Mouse (Mus musculus): ENCODE data around the gene Hist1h3a. TPM values are rescaled to one million over a fixed set of nuclear protein-coding genes. Genes with fewer than 3 reads are reported as not detected.
"Not testable (repeated sequence)": the region's sequence is repeated elsewhere in the genome, so short reads cannot be mapped to it uniquely, and the experiment has no call there.

The Hist1h3a gene
- polyA plus RNA-seq (2015; fragmentation: Nextera tagmentation; extraction: Ambion mirVana): 1.9 and 3.5 TPM in 2 replicates

DNA sequence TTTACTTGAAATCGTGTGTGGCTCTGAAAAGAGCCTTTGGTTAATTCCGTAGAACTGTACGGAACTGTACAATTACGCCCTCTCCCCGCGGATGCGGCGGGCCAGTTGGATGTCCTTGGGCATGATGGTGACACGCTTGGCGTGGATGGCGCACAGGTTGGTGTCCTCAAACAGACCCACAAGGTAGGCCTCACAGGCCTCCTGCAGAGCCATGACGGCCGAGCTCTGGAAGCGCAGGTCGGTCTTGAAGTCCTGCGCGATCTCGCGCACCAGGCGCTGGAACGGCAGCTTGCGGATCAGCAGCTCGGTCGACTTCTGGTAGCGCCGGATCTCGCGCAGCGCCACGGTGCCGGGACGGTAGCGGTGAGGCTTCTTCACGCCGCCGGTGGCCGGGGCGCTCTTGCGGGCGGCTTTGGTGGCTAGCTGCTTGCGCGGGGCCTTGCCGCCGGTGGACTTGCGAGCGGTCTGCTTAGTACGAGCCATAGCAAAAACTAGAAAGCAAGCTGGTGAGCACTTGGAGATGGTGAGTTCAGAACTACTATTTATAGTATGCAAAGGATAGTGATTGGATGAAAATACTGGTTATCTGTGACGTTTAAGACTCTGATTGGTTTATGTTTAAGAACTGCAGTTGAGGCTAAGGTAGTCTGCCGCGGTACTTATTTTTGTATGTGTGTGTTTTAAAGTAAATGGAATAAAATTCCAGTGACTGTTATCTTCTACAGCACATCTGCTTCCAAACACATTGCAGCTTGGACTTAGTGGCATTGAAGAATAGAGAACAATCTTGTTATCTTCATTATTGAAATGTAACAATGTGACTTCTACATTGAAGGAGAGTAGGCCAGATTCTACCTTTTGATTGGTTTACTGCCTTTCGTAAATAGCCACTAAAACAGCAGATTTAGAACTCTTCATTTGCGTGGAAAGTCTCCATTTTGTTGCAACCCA lies at the start of gene Hist1h3a:
Gene Hist1h3a, minus strand, starts transcription at position 516 of the 951 bp plus-strand sequence.
- peak within 1 kb of the TSS; percentile 96 for H3K27ac ChIP-seq (replicated peaks)
- H3K36me3 ChIP-seq; H3K27me3 ChIP-seq (replicated peaks); H3K9me3 ChIP-seq: not testable (repeated sequence)
- H3K9ac ChIP-seq: peak within 1 kb of the TSS; percentile 88
- H3K4me1 ChIP-seq: peaks cover 37% of the 10 kb centered on the region
- 1% methylated on average over 33 of the region's 52 CpGs for WGBS
- H3K4me2 ChIP-seq: peak within 1 kb of the TSS; percentile 79
- ATAC-seq (ENCODE audit: extremely low read depth, insufficient number of reproducible peaks, low FRiP score, low TSS enrichment): peak; percentile 37; the same call in 1 of the 2 replicates
- peak within 1 kb of the TSS; percentile 67 for H3K4me3 ChIP-seq

DNA sequence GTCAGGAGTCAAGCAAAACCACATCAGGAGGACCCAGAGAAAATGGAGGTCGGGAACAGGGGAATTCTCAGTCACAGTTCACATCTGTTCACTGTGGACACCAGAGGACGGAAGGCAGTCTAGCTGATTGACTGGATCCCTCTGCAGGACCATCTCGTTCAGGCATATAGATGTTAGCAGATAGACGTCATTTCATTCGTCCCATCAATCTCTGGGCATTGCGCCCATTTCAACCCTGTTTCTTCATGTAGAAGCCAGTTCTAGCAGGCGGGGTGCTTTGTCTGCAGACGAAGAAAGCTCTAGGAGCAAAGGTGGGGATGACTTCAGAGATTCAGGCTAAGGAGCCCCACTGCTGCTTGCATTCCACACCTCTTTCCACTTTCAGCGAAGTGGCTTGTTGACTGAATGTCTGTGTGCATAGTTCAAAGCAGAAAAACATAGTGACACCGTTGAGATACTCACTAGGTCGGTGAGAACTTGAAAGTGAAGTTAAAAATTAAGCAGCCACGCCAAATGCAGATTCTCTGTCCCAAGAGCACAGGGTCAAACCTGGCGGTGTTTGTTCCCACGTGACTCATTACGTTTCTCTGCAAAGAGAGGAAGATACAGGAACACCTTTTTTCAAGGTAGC lies 44.4 kb upstream of the Hist1h3a start, which contains the start of gene Slc17a2:
Gene Slc17a2, plus strand, starts transcription at position 572 of the 631 bp plus-strand sequence.
- Histone ChIP-seq H3K9me3 (no peaks in the 10 kb centered on the region), H3K27ac (replicated peaks) (no peak within 1 kb of the TSS), H3K9ac (no peak within 1 kb of the TSS), H3K27me3 (replicated peaks) (no peaks in the 10 kb centered on the region), H3K36me3 (no peaks in the 10 kb centered on the region), H3K4me1 (peaks cover 5% of the 10 kb centered on the region; the same call in 1 of the 2 replicates), H3K4me3 (no peak within 1 kb of the TSS), H3K4me2 (no peak within 1 kb of the TSS)
- WGBS: 71% methylated on average over 15 of the region's 15 CpGs
- no peak for ATAC-seq (ENCODE audit: extremely low read depth, insufficient number of reproducible peaks, low FRiP score, low TSS enrichment)

DNA sequence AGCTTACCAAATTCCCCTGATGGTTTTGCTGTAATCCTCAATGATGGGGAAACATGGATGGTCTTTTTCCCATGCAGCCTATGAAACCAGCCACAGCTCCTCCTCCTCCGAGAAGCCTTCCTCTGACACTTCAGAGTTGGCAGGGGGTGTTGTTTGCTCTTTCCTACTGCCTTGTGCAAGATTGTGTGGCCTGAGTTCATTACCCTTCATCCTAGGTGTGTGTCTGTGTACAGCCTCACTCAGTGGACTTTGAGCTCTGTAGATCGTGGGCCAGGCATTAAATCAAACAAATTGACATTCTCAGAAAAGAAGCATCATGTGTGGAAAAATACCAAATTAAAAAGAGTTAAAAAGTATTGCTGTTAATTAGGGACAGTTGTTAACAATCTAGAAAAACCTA lies 42.3 kb upstream of the Hist1h3a start:
- ATAC-seq (ENCODE audit: extremely low read depth, insufficient number of reproducible peaks, low FRiP score, low TSS enrichment): no peak
- no peak overlapping the region for H3K9ac ChIP-seq
- no peaks in the 10 kb centered on the region for H3K36me3 ChIP-seq
- H3K9me3 ChIP-seq: no peaks in the 10 kb centered on the region
- peaks cover 5% of the 10 kb centered on the region; the same call in 1 of the 2 replicates for H3K4me1 ChIP-seq
- WGBS: 75% methylated on average over 2 of the region's 2 CpGs
- no peaks in the 10 kb centered on the region for H3K27me3 ChIP-seq (replicated peaks)
- no peak overlapping the region for H3K4me2 ChIP-seq
- H3K27ac ChIP-seq (replicated peaks): no peak overlapping the region
- no peak overlapping the region for H3K4me3 ChIP-seq

DNA sequence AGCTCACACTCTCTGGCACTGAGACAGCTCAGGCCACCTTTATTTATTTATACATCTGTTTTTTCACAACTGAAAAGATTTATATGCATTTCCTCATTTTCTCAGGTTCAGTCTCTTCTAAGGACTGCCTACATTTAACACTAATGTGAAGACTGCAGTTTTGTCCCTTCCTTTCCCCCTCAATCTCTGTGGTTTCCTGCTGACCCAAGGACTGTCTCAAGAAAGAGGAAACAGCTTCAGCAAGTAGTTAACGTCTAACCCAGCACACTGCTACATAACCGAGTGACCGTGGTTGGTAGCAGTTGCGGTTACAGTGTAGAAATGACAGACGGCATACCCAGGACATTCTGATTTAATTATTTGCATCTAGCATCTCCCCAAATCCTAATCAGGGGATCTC lies 37.2 kb upstream of the Hist1h3a start:
- peaks cover 5% of the 10 kb centered on the region; the same call in 1 of the 2 replicates for H3K4me1 ChIP-seq
- H3K9ac ChIP-seq: no peak overlapping the region
- ATAC-seq (ENCODE audit: extremely low read depth, insufficient number of reproducible peaks, low FRiP score, low TSS enrichment): no peak
- no peak overlapping the region for H3K27ac ChIP-seq (replicated peaks)
- H3K4me3 ChIP-seq: no peak overlapping the region
- H3K36me3 ChIP-seq: no peaks in the 10 kb centered on the region
- no peaks in the 10 kb centered on the region for H3K9me3 ChIP-seq
- no peaks in the 10 kb centered on the region for H3K27me3 ChIP-seq (replicated peaks)
- 71% methylated on average over 5 of the region's 5 CpGs for WGBS
- H3K4me2 ChIP-seq: no peak overlapping the region

DNA sequence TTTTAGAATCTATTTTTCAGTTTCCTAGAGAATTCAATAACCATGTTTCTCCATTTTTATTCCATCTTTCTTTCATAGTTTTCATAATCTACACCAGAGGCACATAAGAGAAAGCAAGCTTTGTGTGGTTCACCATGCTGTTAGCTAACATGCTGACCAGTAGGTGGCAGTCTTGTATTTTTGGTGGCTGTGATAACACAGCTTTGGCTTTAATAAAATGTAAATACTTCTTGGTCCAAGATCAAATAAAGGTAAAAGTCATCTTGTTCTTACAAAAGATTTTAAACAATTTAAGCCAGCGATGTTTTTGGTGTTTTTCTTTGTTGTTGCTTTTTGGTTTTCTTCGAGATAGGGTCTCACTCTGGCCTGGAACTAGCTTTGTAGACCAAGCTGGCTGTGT lies 30.3 kb upstream of the Hist1h3a start:
- no peaks in the 10 kb centered on the region for H3K4me1 ChIP-seq
- no peak overlapping the region for H3K9ac ChIP-seq
- no peak overlapping the region for H3K4me2 ChIP-seq
- no peaks in the 10 kb centered on the region for H3K9me3 ChIP-seq
- H3K4me3 ChIP-seq: no peak overlapping the region
- 38% methylated on average over 2 of the region's 2 CpGs for WGBS
- no peak for ATAC-seq (ENCODE audit: extremely low read depth, insufficient number of reproducible peaks, low FRiP score, low TSS enrichment)
- no peak overlapping the region for H3K27ac ChIP-seq (replicated peaks)
- H3K36me3 ChIP-seq: no peaks in the 10 kb centered on the region
- 0 out of 2 replicates have a peak, but pooled peaks cover 8% of the 10 kb centered on the region for H3K27me3 ChIP-seq (replicated peaks)

DNA sequence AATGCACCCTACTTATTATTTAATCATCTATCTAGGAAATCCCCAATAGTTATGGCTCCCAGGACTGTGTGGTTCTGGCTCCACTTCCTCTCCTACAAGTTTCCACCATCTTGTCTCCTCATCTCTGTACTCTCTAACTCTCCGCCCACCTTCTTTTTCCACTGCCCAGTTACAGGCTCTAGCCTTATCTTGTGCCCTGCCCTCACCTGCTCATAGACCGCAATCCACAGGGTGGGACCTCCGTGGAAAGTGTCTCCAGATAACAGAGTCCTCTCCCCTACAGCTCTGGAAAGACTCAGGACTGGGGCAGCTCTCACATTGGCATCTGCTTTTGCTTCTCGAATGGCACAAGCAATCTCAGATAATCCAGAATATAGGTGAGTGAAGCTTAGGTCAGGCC lies 16.8 kb upstream of the Hist1h3a start:
- H3K27ac ChIP-seq (replicated peaks): no peak overlapping the region
- no peaks in the 10 kb centered on the region for H3K4me1 ChIP-seq
- H3K4me3 ChIP-seq: no peak overlapping the region
- 45% methylated on average over 4 of the region's 4 CpGs for WGBS
- H3K9me3 ChIP-seq: no peaks in the 10 kb centered on the region
- no peak for ATAC-seq (ENCODE audit: extremely low read depth, insufficient number of reproducible peaks, low FRiP score, low TSS enrichment)
- H3K36me3 ChIP-seq: no peaks in the 10 kb centered on the region
- no peaks in the 10 kb centered on the region for H3K27me3 ChIP-seq (replicated peaks)
- H3K9ac ChIP-seq: no peak overlapping the region
- H3K4me2 ChIP-seq: no peak overlapping the region

DNA sequence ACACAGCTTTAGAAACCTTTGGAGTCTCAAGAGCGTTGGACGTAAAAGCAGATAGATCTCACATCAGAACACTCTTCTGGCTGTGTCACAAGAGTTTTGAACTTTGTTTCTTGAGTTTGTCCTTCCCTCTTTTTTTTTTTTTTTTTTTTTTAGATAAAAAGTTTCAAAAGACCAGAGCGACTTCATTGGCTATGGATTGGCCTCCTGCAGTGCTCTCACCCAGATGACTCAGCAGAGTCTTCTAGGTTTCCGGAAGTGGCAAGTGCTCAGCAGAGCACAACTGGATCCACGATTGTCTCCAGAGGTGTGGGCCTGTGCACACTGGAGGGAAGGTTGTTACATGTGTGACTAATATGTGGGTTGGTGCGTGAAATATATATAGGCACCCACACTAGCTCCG lies 16.2 kb upstream of the Hist1h3a start:
- H3K27ac ChIP-seq (replicated peaks): no peak overlapping the region
- ATAC-seq (ENCODE audit: extremely low read depth, insufficient number of reproducible peaks, low FRiP score, low TSS enrichment): no peak
- no peaks in the 10 kb centered on the region for H3K36me3 ChIP-seq
- 84% methylated on average over 7 of the region's 7 CpGs for WGBS
- H3K27me3 ChIP-seq (replicated peaks): no peaks in the 10 kb centered on the region
- H3K4me3 ChIP-seq: no peak overlapping the region
- peaks cover under 1% of the 10 kb centered on the region; the same call in 1 of the 2 replicates for H3K4me1 ChIP-seq
- H3K9ac ChIP-seq: no peak overlapping the region
- H3K9me3 ChIP-seq: no peaks in the 10 kb centered on the region
- no peak overlapping the region for H3K4me2 ChIP-seq

DNA sequence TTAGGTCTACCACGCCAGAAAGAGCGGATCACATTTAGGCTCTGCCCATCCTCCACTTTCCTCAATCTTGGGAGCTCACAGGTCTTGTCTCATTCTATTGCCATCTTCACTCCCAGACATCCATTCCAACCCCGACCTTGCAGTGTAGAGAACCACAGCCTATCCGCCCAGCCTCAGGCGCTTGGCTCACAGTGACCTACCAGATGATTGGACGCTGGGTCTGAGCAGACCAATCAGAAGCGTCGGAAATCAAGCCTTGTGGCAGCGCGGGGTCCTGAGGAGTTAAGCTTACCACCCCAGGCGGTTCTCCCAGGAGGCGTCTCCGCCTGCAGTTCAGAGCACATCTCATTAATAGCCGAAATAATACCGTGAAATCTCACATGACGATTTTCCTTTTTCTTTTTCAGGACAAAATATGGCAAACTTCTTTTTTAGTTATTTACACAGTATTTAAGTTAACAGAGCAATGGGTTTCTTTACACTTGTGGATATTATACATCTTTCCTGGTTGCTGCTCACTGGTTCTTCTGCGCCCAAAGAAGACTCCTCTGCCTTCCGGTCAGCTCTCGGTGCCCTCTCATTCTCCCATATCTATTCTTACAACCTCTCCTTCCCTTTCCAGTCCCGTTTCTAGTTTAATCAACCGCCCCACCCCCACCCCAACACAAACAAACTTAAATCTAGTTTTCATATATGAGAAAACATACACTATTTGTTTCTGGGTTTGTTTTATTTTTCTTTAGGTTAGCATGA lies 10.6 kb upstream of the Hist1h3a start:
- WGBS: 12% methylated on average over 21 of the region's 21 CpGs
- peak; percentile 66; the same call in 1 of the 2 replicates for ATAC-seq (ENCODE audit: extremely low read depth, insufficient number of reproducible peaks, low FRiP score, low TSS enrichment)

DNA sequence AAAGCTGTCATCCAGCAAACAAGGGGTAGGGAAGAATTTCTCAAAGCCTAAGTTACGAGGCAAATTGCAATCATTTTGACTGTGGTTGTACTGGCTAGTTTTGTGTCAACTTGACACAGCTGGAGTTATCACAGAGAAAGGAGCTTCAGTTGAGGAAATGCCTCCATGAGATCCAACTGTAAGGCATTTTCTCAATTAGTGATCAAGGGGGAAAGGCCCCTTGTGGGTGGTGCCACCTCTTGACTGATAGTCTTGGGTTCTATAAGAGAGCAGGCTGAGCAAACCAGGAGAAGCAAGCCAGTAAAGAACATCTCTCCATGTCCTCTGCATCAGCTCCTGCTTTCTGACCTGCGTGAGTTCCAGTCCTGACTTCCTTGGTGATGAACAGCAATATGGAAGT lies 7.4 kb upstream of the Hist1h3a start, which contains the start of gene Trim38:
Gene Trim38, plus strand, starts transcription at position 301 of the 400 bp plus-strand sequence.
- not testable (repeated sequence) for H3K9ac ChIP-seq; H3K27me3 ChIP-seq (replicated peaks); H3K36me3 ChIP-seq; H3K27ac ChIP-seq (replicated peaks); H3K4me2 ChIP-seq; H3K9me3 ChIP-seq; ATAC-seq (ENCODE audit: extremely low read depth, insufficient number of reproducible peaks, low FRiP score, low TSS enrichment); H3K4me3 ChIP-seq
- WGBS: 85% methylated on average over 2 of the region's 2 CpGs
- H3K4me1 ChIP-seq: peaks cover 12% of the 10 kb centered on the region

More for the DNA sequence above, 10.6 kb upstream of the Hist1h3a start:
- H3K4me2 ChIP-seq: peak overlapping the region; percentile 66
- H3K27ac ChIP-seq (replicated peaks): 0 out of 2 replicates have a peak overlapping the region, but pooled peaks have one; percentile 28
- no peaks in the 10 kb centered on the region for H3K36me3 ChIP-seq
- H3K9me3 ChIP-seq: no peaks in the 10 kb centered on the region
- no peaks in the 10 kb centered on the region for H3K27me3 ChIP-seq (replicated peaks)
- H3K4me3 ChIP-seq: peak overlapping the region; percentile 34
- H3K4me1 ChIP-seq: peaks cover 9% of the 10 kb centered on the region; the same call in 1 of the 2 replicates
- peak overlapping the region; percentile 65; the same call in 1 of the 2 replicates for H3K9ac ChIP-seq

DNA sequence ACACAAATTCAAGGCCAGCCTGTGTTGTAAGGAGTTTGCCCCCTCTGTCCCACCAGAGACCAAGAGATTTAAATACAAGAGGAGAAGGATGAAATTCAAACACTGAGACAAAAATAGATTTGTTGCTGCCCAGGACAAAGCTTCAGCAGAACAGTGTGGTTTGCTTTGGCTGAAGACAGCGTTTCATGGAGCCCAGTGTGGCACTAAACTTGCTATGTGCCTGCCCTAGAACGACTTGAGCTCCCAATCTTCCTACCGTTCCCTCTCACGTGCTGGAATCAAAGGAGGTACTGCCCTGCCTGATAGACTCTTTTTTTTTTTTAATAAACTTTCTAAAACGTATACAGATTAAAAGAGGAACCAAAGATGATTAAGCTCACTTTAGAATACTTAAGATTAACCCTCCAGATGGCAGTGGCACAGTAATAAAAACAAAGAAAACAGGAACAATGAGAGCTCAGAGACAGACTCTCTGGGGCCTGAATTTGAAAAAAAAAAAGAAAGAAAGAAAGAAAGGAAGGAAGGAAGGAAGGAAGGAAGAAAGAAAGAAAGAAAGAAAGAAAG lies 6.7 kb upstream of the Hist1h3a start:
- Histone ChIP-seq H3K9me3 (no peaks in the 10 kb centered on the region), H3K27ac (replicated peaks) (no peak overlapping the region), H3K4me3 (no peak overlapping the region), H3K36me3 (no peaks in the 10 kb centered on the region), H3K27me3 (replicated peaks) (no peaks in the 10 kb centered on the region), H3K9ac (no peak overlapping the region), H3K4me2 (no peak overlapping the region), H3K4me1 (peaks cover 19% of the 10 kb centered on the region)
- WGBS: 42% methylated on average over 5 of the region's 5 CpGs
- no peak for ATAC-seq (ENCODE audit: extremely low read depth, insufficient number of reproducible peaks, low FRiP score, low TSS enrichment)

Data from heart, embryonic 13.5 days (tissue).